Mouse (Mus musculus) liver, embryonic 14.5 days (tissue): ENCODE measurements around the gene Olfr1281. TPM values are rescaled to one million over a fixed set of nuclear protein-coding genes. Genes with fewer than 3 reads are reported as not detected.
"Not testable (repeated sequence)": the region's sequence is repeated elsewhere in the genome, so short reads cannot be mapped to it uniquely, and the experiment has no call there.

ENCODE experiments used
- ATAC-seq: fragments of 200-750 bp; cut with Nextera tagmentation; 2 replicates; pipeline ENCODE4 v1.8.0; 2017; ENCODE audit warnings: moderate number of reproducible peaks, mild to moderate bottlenecking, moderate library complexity; ENCODE audit not compliant: insufficient read depth
- DNase-seq, 3 experiments: peaks; one replicate each; pipeline ENCODE4 v3.0.0-alpha.2; 2012 to 2013; ENCODE audit warnings: low read depth in 3 of 3, low spot score in 3 of 3
- H3K27ac ChIP-seq: fragments of 300-500 bp; sonication (generic); 2 replicates; pipeline ENCODE4 v1.5.1; 2014; ENCODE audit warnings: moderate library complexity, mild to moderate bottlenecking, control low read depth, inconsistent platforms
- H3K27me3 ChIP-seq: fragments of 300-500 bp; sonication (generic); 2 replicates; pipeline ENCODE4 v1.6.1; 2014; ENCODE audit warnings: mild to moderate bottlenecking, low read length, moderate library complexity; ENCODE audit not compliant: control insufficient read depth, insufficient read depth
- H3K36me3 ChIP-seq: fragments of 300-500 bp; sonication (generic); replicated peaks from 2 replicates; pipeline ENCODE4 v1.6.1; 2014; ENCODE audit warnings: low read depth; ENCODE audit not compliant: control insufficient read depth, insufficient read depth
- H3K4me1 ChIP-seq, 2 experiments: fragments of 200-500 bp in 1 of 2; fragments of 300-500 bp in 1 of 2; sonication (generic) in 1 of 2; replicated peaks; 2 replicates each; pipeline ENCODE4 v1.6.1; 2012 to 2014; ENCODE audit warnings: antibody characterized with exemption in 1 of 2, inconsistent platforms in 1 of 2, low read length in 1 of 2; ENCODE audit not compliant: control insufficient read depth in 2 of 2, insufficient read depth in 2 of 2
- H3K4me2 ChIP-seq: fragments of 300-500 bp; sonication (generic); 2 replicates; pipeline ENCODE4 v1.6.1; 2014; ENCODE audit warnings: low read depth, mild to moderate bottlenecking, control low read depth, moderate library complexity
- H3K4me3 ChIP-seq, 2 experiments: fragments of 200-500 bp in 1 of 2; fragments of 300-500 bp in 1 of 2; sonication (generic) in 1 of 2; 2 replicates each; pipeline ENCODE4 v1.5.1; 2012 to 2014; ENCODE audit warnings: low read depth in 2 of 2, low read length in 2 of 2, mild to moderate bottlenecking in 2 of 2, control low read depth in 1 of 2, inconsistent platforms in 1 of 2, moderate library complexity in 1 of 2; ENCODE audit not compliant: insufficient read depth in 1 of 2
- H3K9ac ChIP-seq: fragments of 300-500 bp; sonication (generic); replicated peaks from 2 replicates; pipeline ENCODE4 v1.6.1; 2014; ENCODE audit warnings: mild to moderate bottlenecking, control low read depth, moderate library complexity
- H3K9me3 ChIP-seq: fragments of 300-500 bp; sonication (generic); 2 replicates; pipeline ENCODE4 v1.6.1; 2016; ENCODE audit warnings: low read length, mixed read lengths; ENCODE audit not compliant: control insufficient read depth
- CTCF ChIP-seq: IDR thresholded peaks from 2 replicates; pipeline ENCODE4 v1.5.1; 2016; ENCODE audit warnings: antibody characterized with exemption, low read depth, control low read depth
- EP300 ChIP-seq: IDR thresholded peaks from 2 replicates; pipeline ENCODE4 v1.6.1; 2016; ENCODE audit warnings: antibody characterized with exemption, low read depth
- WGBS: fragments of 180-500 bp; shearing (Covaris S2); extraction: QIAGEN DNeasy Blood & Tissue Kit; methylation state at CpG from one replicate; pipeline ENCODE4 v1.1.7; 2014; ENCODE audit not compliant: insufficient replicate concordance; 5-methylcytosine and 5-hydroxymethylcytosine counted together
- polyA plus RNA-seq, 2 experiments: library from polyadenylated mRNA; depleted of rRNA in 1 of 2; stranded (reverse) in 1 of 2; unstranded in 1 of 2; fragments of >200 nt; fragmentation: Nextera tagmentation in 1 of 2; extraction: Ambion mirVana in 1 of 2; gene quantifications; 2 replicates each; pipeline versions ENCODE4 v1.2.1 to v1.2.3; 2012 to 2014

Olfr1281 gene
- not detected in 2 replicates for polyA plus RNA-seq (2012; rRNA removed)
- polyA plus RNA-seq (2014; fragmentation: Nextera tagmentation; extraction: Ambion mirVana) = not detected in 2 replicates

- ATAC-seq (no peak), DNase-seq (no peak)
- Histone ChIP-seq H3K9me3 (no peaks in the 10 kb centered on the region), H3K4me1 (no peaks in the 10 kb centered on the region), H3K27ac (no peak within 1 kb of the TSS), H3K9ac (no peak within 1 kb of the TSS), H3K27me3 (no peaks in the 10 kb centered on the region), H3K4me2 (no peak within 1 kb of the TSS), H3K36me3 (no peaks in the 10 kb centered on the region), H3K4me3 (no peak within 1 kb of the TSS)
- TF ChIP-seq CTCF (no peak), EP300 (no peak)
- WGBS = 42% methylated on average over 2 of the region's 2 CpGs
Measured at GRCm38 (mm10) chr2:111326220-111326619, at the start of gene Olfr1281. Gene Olfr1281, plus strand, starts transcription at chr2:111326520.

DNA sequence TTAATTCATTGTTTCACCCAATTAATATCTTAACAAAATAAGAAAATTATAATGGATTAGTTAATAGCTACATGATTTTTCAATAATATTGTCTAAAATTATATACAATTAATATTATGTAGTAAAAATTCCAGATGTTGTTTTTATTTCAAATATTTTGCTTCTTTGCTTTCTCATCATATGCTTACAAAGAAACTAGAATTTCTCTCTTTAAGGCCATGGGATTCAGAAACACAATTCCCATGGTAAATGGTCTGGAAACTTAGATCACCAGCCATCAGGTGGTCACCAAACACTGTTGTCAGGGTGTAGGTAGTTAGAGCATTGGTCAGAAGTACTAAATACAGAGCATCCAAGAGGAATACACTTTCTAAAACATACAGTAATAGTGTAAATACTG is 36.5 kb upstream of the Olfr1281 start, which contains the start of gene Olfr1278:
Gene Olfr1278 (plus strand): TSS at position 301 of the 400 bp plus-strand sequence.
- Histone ChIP-seq H3K4me2 (no peak within 1 kb of the TSS), H3K9me3 (no peaks in the 10 kb centered on the region), H3K27ac (no peak within 1 kb of the TSS), H3K4me1 (no peaks in the 10 kb centered on the region), H3K4me3 (no peak within 1 kb of the TSS), H3K9ac (no peak within 1 kb of the TSS), H3K27me3 (no peaks in the 10 kb centered on the region), H3K36me3 (no peaks in the 10 kb centered on the region)
- DNase-seq = no peak
- no peak for ATAC-seq
- no peak for TF ChIP-seq CTCF
- TF ChIP-seq EP300 = no peak

DNA sequence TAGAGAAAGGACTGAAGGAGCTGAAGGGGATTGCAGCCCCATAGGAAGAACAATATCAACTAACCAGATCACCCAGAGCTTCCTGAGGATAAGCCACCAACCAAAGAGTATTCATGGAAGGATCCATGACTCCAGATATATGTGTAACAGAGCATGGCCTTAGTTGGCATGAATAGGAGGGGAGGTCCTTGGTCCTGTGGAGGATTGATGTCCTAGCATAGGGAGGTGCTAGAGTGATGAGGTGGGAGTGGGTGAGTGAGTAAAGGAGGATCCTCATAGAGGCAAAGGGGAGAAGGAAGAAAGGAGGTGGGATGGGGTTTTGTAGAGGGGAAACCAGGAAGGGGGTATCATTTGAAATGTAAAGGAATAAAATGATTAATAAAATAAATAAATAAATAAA is 27.8 kb upstream of the Olfr1281 start:
- Histone ChIP-seq H3K4me3 (no peak overlapping the region), H3K27ac (no peak overlapping the region), H3K4me2 (no peak overlapping the region), H3K9me3 (no peaks in the 10 kb centered on the region), H3K4me1 (no peaks in the 10 kb centered on the region), H3K36me3 (no peaks in the 10 kb centered on the region), H3K9ac (no peak overlapping the region), H3K27me3 (no peaks in the 10 kb centered on the region)
- no peak for DNase-seq
- ATAC-seq = no peak
- no peak for TF ChIP-seq EP300
- TF ChIP-seq CTCF = no peak

DNA sequence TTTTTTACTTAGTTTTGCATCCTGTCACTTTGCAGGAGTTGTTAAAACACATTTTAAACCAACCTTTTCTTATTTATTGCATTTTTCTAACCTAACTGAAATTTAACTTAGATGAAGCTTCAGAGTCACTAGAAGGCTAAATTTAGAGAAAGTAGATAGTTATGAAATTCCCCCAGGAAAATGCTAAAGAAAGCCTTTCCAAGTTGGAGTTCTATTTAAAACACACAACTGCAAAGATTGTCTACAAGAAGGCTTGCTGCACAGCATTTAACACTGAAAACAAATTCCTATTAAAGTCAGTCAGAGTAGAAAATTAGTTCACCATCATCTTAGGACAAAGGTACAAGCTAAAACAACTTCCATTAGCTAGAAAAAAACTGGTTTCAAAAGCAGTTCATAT is 25.9 kb upstream of the Olfr1281 start, which contains the start of gene Olfr1279:
Gene Olfr1279 (plus strand): TSS at position 262 of the 400 bp plus-strand sequence.
- ATAC-seq (no peak), DNase-seq (no peak)
- Histone ChIP-seq H3K4me2 (no peak within 1 kb of the TSS), H3K27me3 (no peaks in the 10 kb centered on the region), H3K9ac (no peak within 1 kb of the TSS), H3K36me3 (no peaks in the 10 kb centered on the region), H3K4me1 (no peaks in the 10 kb centered on the region), H3K27ac (no peak within 1 kb of the TSS), H3K4me3 (no peak within 1 kb of the TSS), H3K9me3 (no peaks in the 10 kb centered on the region)
- TF ChIP-seq EP300 = no peak
- no peak for TF ChIP-seq CTCF

GRCm38 (mm10) chr2:111313717-111314116 is 12.6 kb upstream of the Olfr1281 start, which contains the start of gene Olfr1280:
Gene Olfr1280, plus strand, starts transcription at chr2:111314017.
- Histone ChIP-seq H3K27me3 (no peaks in the 10 kb centered on the region), H3K4me1 (no peaks in the 10 kb centered on the region), H3K9me3 (no peaks in the 10 kb centered on the region), H3K27ac (no peak within 1 kb of the TSS), H3K4me2 (no peak within 1 kb of the TSS), H3K9ac (no peak within 1 kb of the TSS), H3K36me3 (no peaks in the 10 kb centered on the region), H3K4me3 (no peak within 1 kb of the TSS)
- TF ChIP-seq CTCF (no peak), EP300 (no peak)
- ATAC-seq (no peak), DNase-seq (no peak)

GRCm38 (mm10) chr2:111333721-111334120 is 7.4 kb downstream of the Olfr1281 start:
- not testable (repeated sequence) for H3K4me2 ChIP-seq, H3K4me3 ChIP-seq, H3K4me1 ChIP-seq, ATAC-seq, DNase-seq, H3K9ac ChIP-seq, H3K27me3 ChIP-seq, H3K27ac ChIP-seq, H3K36me3 ChIP-seq, H3K9me3 ChIP-seq
- WGBS = 69% methylated on average over 5 of the region's 5 CpGs
